Mouse (Mus musculus): ENCODE measurements at regions not wholly inside any gene's neighbourhood (a gene's known extent, or its start where the extent isn't known, plus 50 kb on each side); places are given as distances from the start of the nearest gene placed in this dataset.

- H3K4me3 ChIP-seq (ENCODE audit: insufficient read depth in 1 of 2, low read depth in 2 of 2, low read length in 2 of 2) = no peak overlapping the region
- no peak overlapping the region for H3K4me2 ChIP-seq (ENCODE audit: low read depth)
- no peak overlapping the region for H3K9ac ChIP-seq (replicated peaks)
- H3K4me1 ChIP-seq (replicated peaks; ENCODE audit: control insufficient read depth in 2 of 2, insufficient read depth in 2 of 2, low read length in 1 of 2) = no peaks in the 10 kb centered on the region
- no peak for ATAC-seq (ENCODE audit: insufficient read depth)
- no peaks in the 10 kb centered on the region for H3K36me3 ChIP-seq (replicated peaks; ENCODE audit: control insufficient read depth, insufficient read depth, low read depth)
- WGBS (ENCODE audit: insufficient replicate concordance) = 63% methylated on average over 12 of the region's 12 CpGs
- no peak for DNase-seq (ENCODE audit: low read depth in 3 of 3, low spot score in 3 of 3)
- TF ChIP-seq EP300 (IDR thresholded peaks at IDR 0.05; ENCODE audit: low read depth) (no peak), CTCF (IDR thresholded peaks at IDR 0.05; ENCODE audit: low read depth) (no peak)
- no peaks in the 10 kb centered on the region for H3K9me3 ChIP-seq (ENCODE audit: control insufficient read depth, low read length)
- no peaks in the 10 kb centered on the region for H3K27me3 ChIP-seq (ENCODE audit: control insufficient read depth, insufficient read depth, low read length)
- no peak overlapping the region for H3K27ac ChIP-seq
Measured at GRCm38 (mm10) chr5:119427511-119428019, 242.9 kb upstream of the Tbx3 start.

GRCm38 (mm10) chr5:119431271-119431756, 239.2 kb upstream of the Tbx3 start:
- Histone ChIP-seq H3K9me3 (ENCODE audit: control insufficient read depth, low read length) (no peaks in the 10 kb centered on the region), H3K4me2 (ENCODE audit: low read depth) (no peak overlapping the region), H3K4me1 (replicated peaks; ENCODE audit: control insufficient read depth in 2 of 2, insufficient read depth in 2 of 2, low read length in 1 of 2) (no peaks in the 10 kb centered on the region), H3K27ac (no peak overlapping the region), H3K9ac (replicated peaks) (no peak overlapping the region), H3K4me3 (ENCODE audit: insufficient read depth in 1 of 2, low read depth in 2 of 2, low read length in 2 of 2) (no peak overlapping the region), H3K27me3 (ENCODE audit: control insufficient read depth, insufficient read depth, low read length) (no peaks in the 10 kb centered on the region), H3K36me3 (replicated peaks; ENCODE audit: control insufficient read depth, insufficient read depth, low read depth) (no peaks in the 10 kb centered on the region)
- 66% methylated on average over 9 of the region's 9 CpGs for WGBS (ENCODE audit: insufficient replicate concordance)
- TF ChIP-seq CTCF (IDR thresholded peaks at IDR 0.05; ENCODE audit: low read depth) = no peak
- TF ChIP-seq EP300 (IDR thresholded peaks at IDR 0.05; ENCODE audit: low read depth) = no peak
- no peak for ATAC-seq (ENCODE audit: insufficient read depth)
- DNase-seq (ENCODE audit: low read depth in 3 of 3, low spot score in 3 of 3) = no peak

- no peak overlapping the region for H3K9ac ChIP-seq (replicated peaks)
- ATAC-seq (ENCODE audit: insufficient read depth) (no peak), DNase-seq (ENCODE audit: low read depth in 3 of 3, low spot score in 3 of 3) (no peak)
- H3K4me2 ChIP-seq (ENCODE audit: low read depth) = no peak overlapping the region
- H3K36me3 ChIP-seq (replicated peaks; ENCODE audit: control insufficient read depth, insufficient read depth, low read depth) = no peaks in the 10 kb centered on the region
- H3K4me3 ChIP-seq (ENCODE audit: insufficient read depth in 1 of 2, low read depth in 2 of 2, low read length in 2 of 2) = no peak overlapping the region
- no peaks in the 10 kb centered on the region for H3K27me3 ChIP-seq (ENCODE audit: control insufficient read depth, insufficient read depth, low read length)
- H3K9me3 ChIP-seq (ENCODE audit: control insufficient read depth, low read length) = no peaks in the 10 kb centered on the region
- 44% methylated on average over 7 of the region's 7 CpGs for WGBS (ENCODE audit: insufficient replicate concordance)
- no peak overlapping the region for H3K27ac ChIP-seq
- H3K4me1 ChIP-seq (replicated peaks; ENCODE audit: control insufficient read depth in 2 of 2, insufficient read depth in 2 of 2, low read length in 1 of 2) = no peaks in the 10 kb centered on the region
- TF ChIP-seq CTCF (IDR thresholded peaks at IDR 0.05; ENCODE audit: low read depth) (no peak), EP300 (IDR thresholded peaks at IDR 0.05; ENCODE audit: low read depth) (no peak)
Measured at GRCm38 (mm10) chr5:119434572-119434971, 235.9 kb upstream of the Tbx3 start.

- Histone ChIP-seq H3K27me3 (ENCODE audit: control insufficient read depth, insufficient read depth, low read length) (no peaks in the 10 kb centered on the region), H3K4me2 (ENCODE audit: low read depth) (no peak overlapping the region), H3K9ac (replicated peaks) (no peak overlapping the region), H3K4me1 (replicated peaks; ENCODE audit: control insufficient read depth in 2 of 2, insufficient read depth in 2 of 2, low read length in 1 of 2) (no peaks in the 10 kb centered on the region), H3K27ac (no peak overlapping the region), H3K36me3 (replicated peaks; ENCODE audit: control insufficient read depth, insufficient read depth, low read depth) (no peaks in the 10 kb centered on the region), H3K4me3 (ENCODE audit: insufficient read depth in 1 of 2, low read depth in 2 of 2, low read length in 2 of 2) (no peak overlapping the region), H3K9me3 (ENCODE audit: control insufficient read depth, low read length) (no peaks in the 10 kb centered on the region)
- ATAC-seq (ENCODE audit: insufficient read depth) (no peak), DNase-seq (ENCODE audit: low read depth in 3 of 3, low spot score in 3 of 3) (no peak)
- TF ChIP-seq CTCF (IDR thresholded peaks at IDR 0.05; ENCODE audit: low read depth) (no peak), EP300 (IDR thresholded peaks at IDR 0.05; ENCODE audit: low read depth) (no peak)
- WGBS (ENCODE audit: insufficient replicate concordance) = 58% methylated on average over 4 of the region's 4 CpGs
Measured at GRCm38 (mm10) chr5:119448494-119448893, 222.0 kb upstream of the Tbx3 start.

- ATAC-seq (ENCODE audit: insufficient read depth) = no peak
- DNase-seq (ENCODE audit: low read depth in 3 of 3, low spot score in 3 of 3) = no peak
- 50% methylated on average over 7 of the region's 7 CpGs for WGBS (ENCODE audit: insufficient replicate concordance)
Measured at GRCm38 (mm10) chr5:119449166-119449565, 221.3 kb upstream of the Tbx3 start.

More at GRCm38 (mm10) chr5:119449166-119449565, 221.3 kb upstream of the Tbx3 start:
- Histone ChIP-seq H3K4me2 (ENCODE audit: low read depth) (no peak overlapping the region), H3K9me3 (ENCODE audit: control insufficient read depth, low read length) (no peaks in the 10 kb centered on the region), H3K27me3 (ENCODE audit: control insufficient read depth, insufficient read depth, low read length) (no peaks in the 10 kb centered on the region), H3K27ac (no peak overlapping the region), H3K36me3 (replicated peaks; ENCODE audit: control insufficient read depth, insufficient read depth, low read depth) (no peaks in the 10 kb centered on the region), H3K4me1 (replicated peaks; ENCODE audit: control insufficient read depth in 2 of 2, insufficient read depth in 2 of 2, low read length in 1 of 2) (no peaks in the 10 kb centered on the region), H3K4me3 (ENCODE audit: insufficient read depth in 1 of 2, low read depth in 2 of 2, low read length in 2 of 2) (no peak overlapping the region), H3K9ac (replicated peaks) (no peak overlapping the region)
- no peak for TF ChIP-seq EP300 (IDR thresholded peaks at IDR 0.05; ENCODE audit: low read depth)
- no peak for TF ChIP-seq CTCF (IDR thresholded peaks at IDR 0.05; ENCODE audit: low read depth)
